Mouse (Mus musculus): ENCODE results near the gene Nadk.
A peak's percentile ranks its signal among the peaks of the same experiment; 100 is the strongest.
"Not testable (repeated sequence)": the region's sequence is repeated elsewhere in the genome, so short reads cannot be mapped to it uniquely, and the experiment has no call there.

Nadk gene

GRCm38 (mm10) chr4:155569818-155570217, 7.6 kb downstream of the Nadk start:
- no peak for DNase-seq (ENCODE audit: low spot score in 2 of 2)

GRCm38 (mm10) chr4:155570315-155570714, 8.1 kb downstream of the Nadk start:
- DNase-seq (ENCODE audit: low spot score in 2 of 2) = not testable (repeated sequence)

- DNase-seq (ENCODE audit: low spot score in 2 of 2) = no peak
Measured at GRCm38 (mm10) chr4:155571442-155571841, 9.3 kb downstream of the Nadk start.

GRCm38 (mm10) chr4:155573155-155573554, 11.0 kb downstream of the Nadk start:
- DNase-seq (ENCODE audit: low spot score in 2 of 2) = no peak

GRCm38 (mm10) chr4:155573876-155574275, 11.7 kb downstream of the Nadk start:
- no peak for DNase-seq (ENCODE audit: low spot score in 2 of 2)

GRCm38 (mm10) chr4:155574931-155575330, 12.8 kb downstream of the Nadk start:
- DNase-seq (ENCODE audit: low spot score in 2 of 2) = no peak

GRCm38 (mm10) chr4:155575521-155575920, 13.3 kb downstream of the Nadk start:
- no peak for DNase-seq (ENCODE audit: low spot score in 2 of 2)

GRCm38 (mm10) chr4:155577132-155577531, 15.0 kb downstream of the Nadk start:
- no peak for DNase-seq (ENCODE audit: low spot score in 2 of 2)

- no peak for DNase-seq (ENCODE audit: low spot score in 2 of 2)
Measured at GRCm38 (mm10) chr4:155577741-155578140, 15.6 kb downstream of the Nadk start.

- DNase-seq (ENCODE audit: low spot score in 2 of 2) = no peak
Measured at GRCm38 (mm10) chr4:155578336-155579125, 16.4 kb downstream of the Nadk start.

- no peak for DNase-seq (ENCODE audit: low spot score in 2 of 2)
Measured at GRCm38 (mm10) chr4:155580420-155580819, 18.2 kb downstream of the Nadk start.

GRCm38 (mm10) chr4:155582279-155582905, 20.2 kb downstream of the Nadk start:
- no peak for DNase-seq (ENCODE audit: low spot score in 2 of 2)

GRCm38 (mm10) chr4:155589356-155589755, 27.2 kb downstream of the Nadk start:
- no peak for DNase-seq (ENCODE audit: low spot score in 2 of 2)

GRCm38 (mm10) chr4:155591012-155591719, 29.0 kb downstream of the Nadk start:
- DNase-seq (ENCODE audit: low spot score in 2 of 2) = no peak

GRCm38 (mm10) chr4:155593780-155594179, 31.6 kb downstream of the Nadk start:
- DNase-seq (ENCODE audit: low spot score in 2 of 2) = no peak

- DNase-seq (ENCODE audit: low spot score in 2 of 2) = no peak
Measured at GRCm38 (mm10) chr4:155595777-155596176, 33.6 kb downstream of the Nadk start.

- no peak for DNase-seq (ENCODE audit: low spot score in 2 of 2)
Measured at GRCm38 (mm10) chr4:155596606-155597005, 34.4 kb downstream of the Nadk start.

- DNase-seq (ENCODE audit: low spot score in 2 of 2) = no peak
Measured at GRCm38 (mm10) chr4:155598536-155598935, 36.4 kb downstream of the Nadk start.

GRCm38 (mm10) chr4:155599901-155600825, 38.0 kb downstream of the Nadk start:
- DNase-seq (ENCODE audit: low spot score in 2 of 2) = no peak

GRCm38 (mm10) chr4:155601091-155601996, 39.2 kb downstream of the Nadk start, which contains the start of gene Slc35e2:
Slc35e2 (plus strand) TSS chr4:155601416.
- peak; percentile 84 to 89 for DNase-seq (ENCODE audit: low spot score in 2 of 2)
